Mouse (Mus musculus) cerebellum, adult 18-20 months (tissue): ENCODE measurements around the gene Sytl1.

Source experiments
- DNase-seq, 2 experiments: peaks; one replicate each; pipeline ENCODE4 v3.0.0; 2021

The Sytl1 gene

DNA sequence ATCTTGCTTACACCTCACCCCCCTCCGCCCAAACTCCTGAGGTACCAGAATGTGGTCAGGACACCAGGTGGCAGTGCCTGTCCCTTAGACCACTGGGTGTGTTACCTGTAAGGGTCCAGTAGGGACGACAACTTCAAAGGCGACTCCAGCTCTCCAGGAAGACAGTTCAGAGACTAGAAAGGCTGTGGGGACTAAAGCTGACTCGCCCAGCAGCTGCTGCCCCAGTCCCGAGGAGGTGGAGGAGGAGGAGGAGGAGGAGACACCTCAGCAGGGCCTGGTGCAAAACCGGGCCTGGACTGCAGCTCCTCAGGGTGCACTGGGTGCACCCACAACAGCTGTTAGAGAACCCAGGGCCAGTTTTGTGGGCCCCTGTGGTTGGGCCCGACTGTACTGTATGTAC lies at the start of gene Sytl1:
Gene Sytl1 (minus strand): TSS at position 232 of the 400 bp plus-strand sequence.
- DNase-seq: no peak

DNA sequence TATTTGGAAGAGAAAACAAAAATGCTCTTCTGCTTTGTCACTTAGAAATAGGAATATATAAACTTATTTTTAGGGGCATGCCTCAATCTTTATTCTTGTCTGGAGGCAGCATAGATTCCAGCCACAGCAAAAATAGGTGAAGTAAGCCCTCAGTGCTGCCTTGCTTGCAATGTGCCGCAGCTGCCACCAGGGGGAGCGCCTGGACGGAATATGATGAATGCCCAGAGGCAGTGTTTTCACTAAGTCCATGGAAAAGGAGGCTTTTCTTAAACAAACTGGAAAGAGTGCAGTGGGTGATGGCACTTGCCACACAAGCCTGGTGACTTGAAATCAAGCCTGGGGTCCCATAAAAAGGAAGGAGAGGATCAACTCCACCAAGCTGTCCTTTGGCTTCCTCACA lies 47.0 kb upstream of the Sytl1 start:
- DNase-seq: peak; percentile 87 to 91

DNA sequence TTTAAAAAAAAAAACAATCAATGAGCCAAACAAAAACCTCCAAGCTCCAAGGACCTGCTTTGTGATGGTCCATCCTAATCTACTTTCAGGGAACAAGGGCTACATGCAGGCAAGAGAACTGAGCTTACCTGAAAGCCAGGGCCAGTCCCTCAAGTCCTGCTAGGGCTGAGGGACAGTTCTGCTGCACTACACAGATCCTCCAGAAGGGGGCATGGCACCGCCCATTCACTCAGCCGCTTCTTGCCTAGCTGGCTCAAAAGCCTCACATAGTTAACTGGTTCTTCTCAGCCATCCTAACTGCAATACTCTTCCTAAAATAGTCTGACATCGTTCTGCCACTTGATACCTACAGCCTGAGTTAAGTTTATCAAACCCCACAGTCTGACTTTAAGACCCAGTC lies 44.4 kb upstream of the Sytl1 start:
- DNase-seq: peak; percentile 67 to 76

DNA sequence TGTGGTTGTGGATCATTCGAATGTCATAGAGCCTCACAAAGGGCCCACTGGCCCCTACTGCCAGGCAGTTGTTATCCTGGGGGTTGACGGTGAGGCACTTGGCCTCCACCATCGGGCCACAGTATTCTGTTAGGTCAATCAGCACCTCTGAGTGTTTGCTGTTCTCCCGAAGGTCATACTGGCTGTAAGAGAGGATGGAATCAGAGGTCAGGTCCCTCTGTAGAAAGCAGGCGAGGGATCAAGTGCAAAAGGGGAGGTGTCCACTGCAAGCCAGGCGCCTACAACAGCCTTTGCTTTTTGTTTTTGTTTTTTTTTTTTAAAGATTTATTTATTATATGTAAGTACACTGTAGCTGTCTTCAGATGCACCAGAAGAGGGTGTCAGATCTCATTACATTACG lies 42.9 kb upstream of the Sytl1 start:
- no peak for DNase-seq

DNA sequence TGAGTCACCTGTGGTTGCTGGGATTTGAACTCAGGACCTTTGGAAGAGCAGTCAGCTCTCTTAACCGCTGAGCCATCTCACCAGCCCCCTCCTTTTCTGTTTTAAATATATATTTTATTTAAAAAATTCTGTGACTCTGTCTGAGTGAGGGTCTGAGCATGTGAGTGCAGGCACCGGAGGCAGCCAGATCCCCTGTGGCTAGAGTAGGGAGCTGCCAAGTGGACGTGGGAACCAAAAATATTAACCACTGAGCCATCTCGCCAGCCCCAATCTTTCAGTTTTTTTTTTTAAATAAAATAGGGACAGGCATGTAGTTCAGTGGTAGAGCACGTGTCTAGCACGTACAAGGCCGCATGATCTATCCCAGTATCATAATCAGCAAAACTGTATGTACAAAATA lies 41.9 kb upstream of the Sytl1 start:
- DNase-seq: no peak

DNA sequence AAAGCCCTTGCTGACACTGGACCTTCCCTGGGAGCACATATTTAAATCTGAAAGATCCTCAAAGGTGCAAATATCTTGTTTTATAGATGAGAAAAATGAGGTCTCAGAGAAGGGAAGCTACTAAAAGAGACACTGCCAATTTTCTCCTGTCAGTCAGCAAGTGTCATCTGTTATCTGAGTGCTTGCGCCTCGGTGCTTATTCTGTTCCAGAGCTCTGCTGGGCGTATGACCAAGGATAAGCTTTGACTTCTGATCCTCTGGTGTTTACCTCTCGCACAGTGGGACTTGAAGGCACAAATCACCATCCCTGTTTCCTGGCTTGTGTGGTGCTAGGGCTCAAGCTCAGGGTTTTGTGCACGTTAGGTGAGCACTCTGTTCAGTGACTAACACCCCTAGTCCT lies 39.8 kb upstream of the Sytl1 start:
- DNase-seq: no peak

DNA sequence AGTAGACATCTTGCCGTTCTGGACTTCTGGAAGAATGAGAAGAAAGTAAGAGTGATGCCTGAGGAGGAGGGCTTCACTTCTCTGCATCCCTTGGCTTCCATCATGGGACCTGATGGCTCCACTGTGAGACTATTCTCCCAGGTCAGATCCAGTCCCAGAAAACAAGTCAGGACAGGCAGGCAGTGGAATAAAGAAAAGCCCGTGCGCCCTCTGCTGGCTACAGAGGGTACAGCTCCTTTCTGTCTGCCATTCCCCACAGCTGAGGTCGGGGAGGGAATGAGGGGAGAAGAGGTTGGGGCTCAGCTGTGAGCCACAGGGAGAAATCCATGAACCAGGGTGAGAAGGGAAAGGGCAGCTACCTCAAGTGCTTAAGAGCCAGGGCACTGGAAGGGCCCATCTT lies 38.9 kb upstream of the Sytl1 start:
- DNase-seq: peak; percentile 81 to 90

DNA sequence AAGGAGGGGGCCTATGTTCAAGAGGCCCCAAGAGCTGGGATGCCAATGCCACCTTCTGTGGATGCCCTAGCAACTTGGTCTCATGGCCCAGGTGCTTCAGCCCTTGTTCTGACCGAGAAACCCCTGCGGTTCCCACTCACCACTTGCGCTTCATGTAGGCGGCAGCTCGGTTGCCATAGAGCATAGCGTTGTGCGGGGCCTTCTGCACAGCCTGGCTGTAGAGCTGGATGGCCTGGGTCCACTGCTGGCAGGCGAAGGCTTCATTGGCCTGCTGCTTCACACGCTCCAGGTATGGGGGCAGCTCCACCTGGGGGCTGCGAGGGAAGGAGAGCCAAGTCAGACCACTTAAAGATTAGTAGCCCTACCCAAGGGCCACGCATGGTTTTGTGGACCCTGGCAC lies 37.5 kb upstream of the Sytl1 start:
- no peak for DNase-seq

DNA sequence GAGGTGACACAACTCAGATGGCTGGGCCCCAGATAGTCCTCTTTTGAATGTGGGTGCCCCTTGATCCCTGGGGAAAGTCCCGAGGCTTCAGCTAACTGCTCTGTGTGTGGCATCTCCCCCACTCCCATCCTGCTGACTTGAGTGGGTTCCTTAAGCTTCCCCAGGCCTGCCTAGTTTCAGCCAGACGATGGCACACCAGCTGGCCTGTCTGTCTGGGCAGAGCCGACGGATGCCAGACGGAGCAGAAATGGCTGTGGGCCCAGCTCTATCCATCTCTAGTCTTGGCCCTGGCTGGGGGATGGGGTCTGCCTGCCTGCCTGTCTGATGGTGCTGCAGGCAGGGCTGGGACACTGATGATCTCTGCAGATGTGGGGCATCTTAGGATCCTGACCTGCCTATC lies 36.8 kb upstream of the Sytl1 start:
- peak; percentile 77 to 81 for DNase-seq

DNA sequence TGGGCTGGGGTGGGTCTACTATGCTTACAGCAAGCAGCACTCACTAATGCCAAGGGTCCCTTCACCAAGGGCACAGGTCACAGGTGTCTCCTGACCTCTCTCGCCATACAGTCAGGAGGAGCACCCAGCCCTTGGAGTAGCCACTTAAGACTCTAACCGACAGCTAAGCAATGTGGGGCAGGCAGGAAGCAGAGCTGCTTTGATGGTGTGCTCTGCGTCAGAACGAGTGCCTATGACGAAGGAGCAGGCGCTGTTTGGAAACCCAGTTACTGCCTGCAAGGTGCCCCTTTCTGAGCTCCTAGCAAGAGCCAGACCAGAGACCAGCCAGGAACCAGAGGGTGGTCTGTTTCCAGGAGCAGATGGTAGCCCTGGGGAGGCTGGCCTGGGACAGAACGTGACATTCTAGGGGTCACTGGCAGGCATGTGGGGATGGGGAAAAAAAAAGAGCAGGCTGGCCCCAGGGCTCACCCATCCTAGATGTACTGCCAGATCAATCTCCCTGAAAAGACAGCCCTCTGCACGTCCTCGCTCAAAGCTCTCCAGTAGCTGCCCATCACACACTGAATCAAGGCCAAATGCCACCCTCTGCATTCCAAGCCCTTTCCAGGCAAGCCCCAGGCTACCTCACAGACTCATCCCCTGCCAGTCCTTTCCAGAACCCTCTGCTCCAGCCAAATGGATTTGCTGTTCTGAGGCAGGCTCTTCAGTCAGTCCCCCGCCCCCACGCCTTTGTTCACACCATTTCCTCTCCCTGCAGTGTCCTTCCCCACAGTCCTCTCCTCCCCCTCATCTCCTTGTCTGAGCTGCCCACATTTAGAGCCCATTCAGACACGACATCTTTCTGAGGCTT lies 35.8 kb upstream of the Sytl1 start:
- peak; percentile 90 to 92 for DNase-seq

DNA sequence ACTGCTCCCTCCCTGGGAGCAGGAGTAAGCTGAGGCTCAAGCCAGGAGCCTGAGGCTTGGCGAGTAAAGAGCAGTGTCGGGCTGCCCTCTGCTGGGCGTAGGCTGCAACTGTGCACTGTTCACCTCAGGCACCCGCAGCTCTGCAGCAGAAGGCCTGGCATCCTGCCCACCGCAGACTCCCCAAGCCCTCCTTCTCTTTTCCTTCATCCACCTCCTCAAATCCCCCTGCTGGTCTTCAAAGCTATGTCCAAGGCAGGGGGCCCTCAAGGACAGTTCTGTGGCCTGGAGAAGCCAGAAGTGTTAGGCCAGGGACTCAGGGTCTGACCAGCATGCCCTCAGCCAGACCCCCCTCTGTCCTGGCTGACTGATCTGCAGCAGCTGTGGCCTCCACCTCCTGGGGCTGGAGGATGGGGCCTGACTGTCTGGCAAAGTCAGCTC lies 34.9 kb upstream of the Sytl1 start:
- peak; percentile 88 to 95 for DNase-seq

DNA sequence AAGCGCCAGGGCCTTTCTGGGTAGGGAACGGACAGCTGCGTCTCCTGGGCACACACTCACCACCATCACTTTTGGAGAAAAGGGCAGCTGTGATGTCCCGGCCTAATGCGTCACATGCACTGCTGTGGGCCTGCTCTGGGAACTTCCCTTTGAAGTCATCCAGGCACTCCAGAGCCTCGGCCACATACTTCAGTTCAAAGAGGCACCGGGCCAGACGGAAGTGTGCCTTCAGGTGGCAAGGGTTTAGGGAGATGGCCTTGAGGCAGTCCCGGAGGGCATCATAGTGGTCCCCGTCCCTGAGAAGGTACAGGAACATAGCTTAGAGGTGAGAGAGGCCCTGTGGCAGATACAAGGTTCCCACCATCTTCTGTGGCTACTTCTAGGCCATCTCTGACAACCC lies 34.4 kb upstream of the Sytl1 start:
- DNase-seq: no peak

DNA sequence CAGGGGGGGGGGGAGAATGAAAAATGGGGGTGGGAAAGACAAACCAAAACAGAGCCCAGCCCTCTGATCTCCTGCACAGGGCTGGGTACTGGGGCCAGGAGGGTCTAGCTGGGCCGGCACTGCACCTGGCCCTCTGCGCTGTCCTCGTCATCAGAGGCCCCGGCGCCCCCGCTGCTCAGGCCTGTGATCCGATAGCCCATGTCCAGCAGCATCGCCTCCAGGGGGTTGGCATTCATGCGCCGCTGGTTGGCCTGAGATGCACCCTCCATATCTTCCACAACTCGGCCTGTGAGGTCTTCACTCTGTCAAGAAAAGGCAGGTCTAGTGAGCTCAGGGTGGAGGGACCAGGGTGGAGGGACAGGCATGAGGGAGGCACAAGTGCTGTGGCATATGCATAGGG lies 31.2 kb upstream of the Sytl1 start:
- no peak for DNase-seq

DNA sequence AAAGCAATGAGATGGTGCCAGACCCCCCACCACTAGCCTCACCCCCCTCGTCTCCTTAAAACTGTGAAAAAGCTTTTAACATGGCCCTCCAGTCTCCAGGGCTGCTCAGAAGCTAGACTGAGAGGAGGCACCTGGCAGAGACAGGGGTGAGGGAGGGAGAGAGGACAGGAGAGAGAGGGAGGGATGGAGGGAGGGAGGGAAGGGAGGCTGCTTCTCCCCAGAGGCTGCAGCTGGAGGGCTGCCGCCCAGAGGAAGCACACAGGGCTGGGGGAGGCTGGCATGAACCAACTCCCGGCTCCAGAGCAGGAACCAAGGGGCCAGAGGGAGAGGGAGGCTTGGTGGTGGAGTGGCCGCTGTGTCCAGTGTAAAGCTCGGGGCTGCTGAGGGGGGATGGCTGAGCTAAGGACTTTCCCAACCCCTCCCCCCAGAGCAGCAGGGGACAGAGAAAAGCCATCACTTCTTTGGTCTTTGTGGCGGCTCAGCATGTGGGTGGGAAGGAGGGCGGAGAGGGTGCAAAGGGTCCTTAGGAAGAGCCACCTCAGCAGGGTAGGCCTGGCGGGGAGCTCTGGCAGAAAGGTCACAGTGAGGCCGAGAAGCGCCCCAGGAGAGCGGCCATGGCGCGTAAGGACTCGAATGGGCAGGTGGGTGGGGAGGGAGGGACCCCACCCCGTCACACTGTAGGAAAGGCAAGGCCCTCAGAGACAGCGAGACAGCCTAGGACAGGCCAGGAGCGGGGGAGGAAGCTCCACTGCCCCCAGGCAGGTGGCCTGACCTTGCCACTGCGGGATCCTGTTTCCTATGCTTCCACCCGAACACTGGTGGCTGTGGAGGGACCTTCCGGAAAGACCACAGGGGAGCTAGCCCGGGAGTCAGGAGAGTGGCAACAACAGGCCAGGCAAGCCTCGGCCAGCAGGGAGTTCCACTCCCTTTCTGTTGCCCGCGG lies 30.3 kb upstream of the Sytl1 start:
- DNase-seq: no peak

DNA sequence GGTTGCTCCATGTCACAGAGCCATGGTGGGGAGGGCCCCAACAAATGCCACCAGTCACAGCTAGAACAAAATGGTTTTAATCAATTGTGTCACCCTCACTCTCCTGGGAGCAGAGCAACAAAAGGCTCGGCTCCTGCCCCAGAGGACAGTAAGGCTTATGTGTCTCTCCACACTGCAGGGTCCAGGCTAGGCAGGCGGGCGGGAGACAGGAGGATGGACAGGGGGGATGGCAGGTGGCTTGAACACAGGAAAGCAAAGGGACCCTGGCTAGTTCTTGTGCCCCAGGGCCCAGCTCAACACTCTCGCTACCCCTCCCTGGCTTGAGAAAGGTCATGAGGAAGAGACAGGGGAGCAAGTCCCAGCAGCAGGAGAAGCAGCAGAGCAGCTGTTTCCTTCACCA lies 29.5 kb upstream of the Sytl1 start:
- no peak for DNase-seq

DNA sequence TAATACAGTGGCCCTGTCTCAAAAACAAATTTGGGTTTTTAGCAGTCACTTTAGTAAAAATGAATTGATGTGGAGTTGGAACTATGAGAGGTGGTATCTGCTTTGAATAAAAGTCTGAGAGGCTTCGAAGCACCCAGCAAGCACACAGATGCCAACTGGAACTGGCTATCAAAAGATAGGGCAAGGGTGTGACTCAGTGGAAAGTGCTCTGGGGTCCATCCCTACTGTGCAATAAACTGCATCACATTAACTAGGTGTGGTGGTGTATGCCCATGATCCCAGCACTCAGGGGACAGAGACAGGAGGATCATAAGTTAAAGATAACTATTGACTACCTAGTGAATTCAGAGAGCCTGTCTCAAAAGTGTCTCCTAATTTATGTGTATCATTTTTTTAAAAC lies 28.3 kb upstream of the Sytl1 start:
- no peak for DNase-seq

DNA sequence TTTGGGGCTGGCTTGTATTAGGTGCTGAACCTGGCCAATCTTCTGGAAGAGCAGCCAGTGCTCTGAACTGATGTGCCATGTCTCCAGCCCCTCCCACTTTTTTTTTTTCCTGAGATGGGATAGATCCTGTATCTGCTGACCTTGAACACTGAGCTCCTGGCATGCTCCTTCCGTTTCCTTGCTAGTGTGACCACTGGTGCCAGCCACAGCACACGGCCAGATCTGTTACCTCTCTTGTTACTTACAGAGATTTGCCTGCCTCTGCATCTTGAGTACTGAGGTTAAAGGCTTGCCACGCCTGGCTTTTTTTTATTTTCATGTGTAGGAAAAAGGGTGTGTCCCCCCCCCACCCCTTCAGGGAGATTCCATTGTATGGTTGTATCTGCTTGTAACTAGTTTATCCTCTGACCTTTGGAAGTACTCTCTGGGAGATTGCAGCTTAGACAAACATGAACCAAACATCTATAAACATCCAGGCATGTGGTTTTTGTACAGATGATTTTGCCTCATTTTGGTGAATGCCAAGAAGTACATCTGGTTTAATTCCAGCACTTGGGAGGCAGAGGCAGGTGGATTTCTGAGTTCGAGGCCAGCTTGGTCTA lies 23.7 kb upstream of the Sytl1 start:
- no peak for DNase-seq

DNA sequence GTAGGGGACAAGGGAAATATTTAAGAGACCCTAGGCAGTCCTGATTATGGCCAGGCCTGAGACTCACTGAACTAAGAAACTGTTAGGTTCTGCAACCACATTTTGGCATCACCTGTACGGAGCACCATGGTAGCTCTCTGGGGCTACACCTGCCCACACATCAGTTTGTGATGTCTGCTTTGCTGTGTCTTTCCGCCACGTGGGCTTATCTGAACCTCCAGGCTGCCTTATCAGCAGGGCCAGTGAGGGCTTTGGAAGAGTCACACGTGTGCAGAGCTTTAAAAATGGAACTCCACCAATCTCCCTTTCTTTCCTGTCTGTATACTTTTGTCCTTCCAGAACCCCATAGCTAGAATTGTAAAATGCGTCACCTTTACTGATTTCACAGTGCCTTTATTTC lies 23.0 kb upstream of the Sytl1 start:
- DNase-seq: no peak

DNA sequence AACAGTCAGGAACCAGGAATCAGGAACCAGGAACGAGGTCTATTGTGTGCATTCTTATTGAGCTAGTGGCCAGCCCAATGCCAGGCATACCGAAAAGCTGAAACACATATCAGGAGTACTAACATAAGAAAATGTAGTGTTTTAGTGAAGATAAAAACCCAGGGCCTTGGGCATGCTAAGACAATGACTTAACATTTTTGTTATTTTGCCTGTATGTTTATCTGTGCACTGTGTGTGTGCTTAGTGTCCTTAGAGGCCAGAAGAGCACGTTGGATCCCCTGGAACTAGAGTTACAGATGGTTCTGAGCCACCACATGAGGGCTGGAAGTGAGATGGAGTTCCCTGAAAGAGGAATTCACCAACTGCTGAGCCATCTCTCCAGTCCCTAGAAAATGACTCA lies 22.4 kb upstream of the Sytl1 start:
- DNase-seq: no peak

DNA sequence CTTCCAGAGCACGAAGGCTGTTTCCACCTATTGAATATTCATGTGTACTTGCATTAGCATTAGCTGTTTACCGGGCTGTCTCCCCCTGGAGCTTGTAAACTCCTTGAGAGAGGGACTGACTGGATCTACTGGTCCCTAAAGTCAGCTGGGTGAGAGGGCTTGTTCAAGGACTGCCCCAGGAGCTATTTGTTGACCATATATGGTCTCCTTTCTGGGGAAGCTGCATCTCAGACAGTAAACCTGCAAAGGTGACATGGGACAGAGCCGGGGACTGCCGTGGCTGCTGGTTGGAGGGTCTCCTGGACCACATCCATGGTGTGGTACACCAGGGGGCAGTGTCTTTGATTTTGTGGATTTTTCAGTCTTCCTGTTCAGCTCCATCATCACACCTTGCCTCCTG lies 19.7 kb upstream of the Sytl1 start:
- no peak for DNase-seq

DNA sequence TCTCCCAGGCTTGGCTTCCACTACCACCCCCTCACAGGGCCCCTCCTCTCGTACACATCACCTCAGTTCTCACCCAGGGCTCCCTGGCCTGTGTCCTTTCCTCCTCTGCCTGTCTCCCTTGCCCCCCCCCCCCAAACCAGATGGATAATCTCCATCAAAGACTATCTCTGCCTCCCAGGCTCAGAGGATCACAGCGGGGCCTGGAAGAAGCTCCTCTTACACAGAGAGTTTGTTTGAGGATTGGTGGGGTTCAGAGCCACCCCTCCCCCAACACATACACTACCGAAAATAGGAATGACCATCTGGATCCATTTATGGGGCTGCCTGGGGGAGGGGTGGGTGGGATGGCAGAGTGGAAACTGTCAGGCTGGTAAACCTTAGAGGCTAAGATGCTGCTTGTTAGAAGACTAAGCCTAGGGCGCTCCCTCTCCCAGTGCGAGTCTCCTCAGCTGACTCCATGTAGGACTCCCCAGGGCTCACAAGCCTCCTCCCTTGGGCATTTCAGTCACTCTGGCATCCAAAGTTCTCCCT lies 19.1 kb upstream of the Sytl1 start:
- no peak for DNase-seq

DNA sequence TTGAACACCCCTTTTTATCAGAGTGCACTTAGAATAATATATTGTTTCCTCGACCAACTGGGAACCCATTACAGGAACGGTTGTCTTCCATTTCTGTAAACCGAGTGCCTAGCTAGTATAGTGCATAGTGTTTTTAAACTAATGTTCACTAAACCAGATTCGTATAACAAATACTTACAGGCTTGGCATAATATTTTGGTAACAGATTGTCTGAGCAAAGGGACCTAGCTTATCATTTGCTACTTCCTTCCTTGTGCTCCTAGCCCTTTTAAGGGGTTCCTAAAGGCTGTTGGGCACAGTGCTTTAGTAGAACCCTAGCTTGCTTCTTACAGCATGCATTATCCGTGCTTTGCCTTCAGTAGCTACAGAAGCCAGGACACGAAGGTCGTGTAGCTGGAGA lies 18.6 kb upstream of the Sytl1 start:
- no peak for DNase-seq

DNA sequence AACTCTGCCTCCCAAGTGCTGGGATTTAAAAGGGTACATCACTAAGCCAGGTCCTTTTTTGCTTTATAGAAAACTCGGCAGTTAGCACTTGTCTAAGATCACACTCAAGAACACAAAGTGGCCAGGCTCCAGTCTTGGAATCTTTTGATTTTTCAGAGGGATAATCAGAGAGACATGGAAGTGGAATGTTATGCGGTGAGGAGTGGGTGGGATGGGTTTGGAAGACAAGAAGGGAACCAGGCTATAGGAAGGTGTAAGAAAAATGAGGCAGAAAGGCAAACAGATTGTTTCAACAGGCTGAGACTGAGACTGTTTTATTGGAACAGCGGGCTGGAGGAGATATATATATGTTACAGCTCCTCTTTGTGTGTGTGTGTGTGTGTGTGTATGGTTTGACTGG lies 15.6 kb upstream of the Sytl1 start:
- no peak for DNase-seq
